Mouse (Mus musculus) limb, embryonic 10.5 days (tissue): ENCODE measurements around the gene Sec31b. TPM values are rescaled to one million over a fixed set of nuclear protein-coding genes. Genes with fewer than 3 reads are reported as not detected.

ENCODE experiments used
- DNase-seq: peaks from one replicate; pipeline ENCODE4 v3.0.0-alpha.2; 2017; ENCODE audit warnings: low spot score
- H3K27ac ChIP-seq: fragments of 300-500 bp; sonication (generic); 2 replicates; pipeline ENCODE4 v1.5.1; 2016; ENCODE audit warnings: mild to moderate bottlenecking
- H3K27me3 ChIP-seq: fragments of 300-500 bp; sonication (generic); 2 replicates; pipeline ENCODE4 v1.6.1; 2016; ENCODE audit warnings: low read depth, mild to moderate bottlenecking; ENCODE audit not compliant: poor library complexity, severe bottlenecking
- H3K36me3 ChIP-seq: fragments of 300-500 bp; sonication (generic); 2 replicates; pipeline ENCODE4 v1.6.1; 2016; ENCODE audit warnings: mild to moderate bottlenecking, moderate library complexity
- H3K4me1 ChIP-seq: fragments of 300-500 bp; sonication (generic); 2 replicates; pipeline ENCODE4 v1.6.1; 2016
- H3K4me3 ChIP-seq: fragments of 300-500 bp; sonication (generic); 2 replicates; pipeline ENCODE4 v1.5.1; 2016; ENCODE audit warnings: mild to moderate bottlenecking, moderate library complexity
- H3K9me3 ChIP-seq: fragments of 300-500 bp; sonication (generic); replicated peaks from 2 replicates; pipeline ENCODE4 v1.6.1; 2016; ENCODE audit warnings: mild to moderate bottlenecking
- WGBS: fragments of 180-500 bp; shearing (Covaris S2); methylation state at CpG from one replicate; pipeline ENCODE4 v1.1.7; 2016; 5-methylcytosine and 5-hydroxymethylcytosine counted together
- polyA plus RNA-seq: library from polyadenylated mRNA; unstranded; fragments of >200 nt; fragmentation: Nextera tagmentation; extraction: Ambion mirVana; gene quantifications from 2 replicates; pipeline ENCODE4 v1.2.1, GENCODE M21; 2016

Gene Sec31b
- polyA plus RNA-seq, 1 experiment from 2014 or later, result 1.1 TPM

- peaks cover 62% of the 10 kb centered on the region for H3K27me3 ChIP-seq
- DNase-seq, result no peak
- no peak overlapping the region for H3K27ac ChIP-seq
These were observed 26.5 kb downstream of the Sec31b start for GRCm38 (mm10) chr19:44519152-44519551.

GRCm38 (mm10) chr19:44517996-44518768, 27.5 kb downstream of the Sec31b start:
- H3K36me3 ChIP-seq, result no peaks in the 10 kb centered on the region
- H3K4me3 ChIP-seq, result no peak overlapping the region
- DNase-seq, result no peak
- H3K4me1 ChIP-seq, result peaks cover 18% of the 10 kb centered on the region
- H3K27me3 ChIP-seq, result peaks cover 72% of the 10 kb centered on the region
- no peak overlapping the region for H3K27ac ChIP-seq
- H3K9me3 ChIP-seq, result no peaks in the 10 kb centered on the region
- WGBS, result 60% methylated on average over 12 of the region's 12 CpGs

More at GRCm38 (mm10) chr19:44519152-44519551, 26.5 kb downstream of the Sec31b start:
- Histone ChIP-seq H3K4me3 (no peak overlapping the region), H3K4me1 (peaks cover 17% of the 10 kb centered on the region), H3K9me3 (no peaks in the 10 kb centered on the region), H3K36me3 (no peaks in the 10 kb centered on the region)
- WGBS, result 36% methylated on average over 7 of the region's 7 CpGs

- no peaks in the 10 kb centered on the region for H3K36me3 ChIP-seq
- H3K4me1 ChIP-seq, result peaks cover 39% of the 10 kb centered on the region
- no peak overlapping the region for H3K27ac ChIP-seq
- H3K27me3 ChIP-seq, result peaks cover 92% of the 10 kb centered on the region
- WGBS, result 38% methylated on average over 6 of the region's 6 CpGs
- no peak for DNase-seq
- no peak overlapping the region for H3K4me3 ChIP-seq
- H3K9me3 ChIP-seq, result no peaks in the 10 kb centered on the region
These were observed 29.9 kb downstream of the Sec31b start for GRCm38 (mm10) chr19:44515769-44516168.

GRCm38 (mm10) chr19:44514521-44515451, 30.9 kb downstream of the Sec31b start:
- Histone ChIP-seq H3K36me3 (no peaks in the 10 kb centered on the region), H3K9me3 (no peaks in the 10 kb centered on the region), H3K27me3 (peaks cover 98% of the 10 kb centered on the region), H3K27ac (no peak overlapping the region), H3K4me1 (peaks cover 49% of the 10 kb centered on the region), H3K4me3 (no peak overlapping the region)
- 9% methylated on average over 14 of the region's 14 CpGs for WGBS
- peak; percentile 45 for DNase-seq

- Histone ChIP-seq H3K36me3 (no peaks in the 10 kb centered on the region), H3K27ac (no peak overlapping the region), H3K27me3 (peaks cover 100% of the 10 kb centered on the region), H3K4me3 (no peak overlapping the region), H3K4me1 (peaks cover 47% of the 10 kb centered on the region), H3K9me3 (no peaks in the 10 kb centered on the region)
- no peak for DNase-seq
- WGBS, result 28% methylated on average over 7 of the region's 7 CpGs
These were observed 31.7 kb downstream of the Sec31b start for GRCm38 (mm10) chr19:44513921-44514482.

- DNase-seq, result no peak
- H3K4me1 ChIP-seq, result peaks cover 46% of the 10 kb centered on the region
- no peaks in the 10 kb centered on the region for H3K36me3 ChIP-seq
- no peak overlapping the region for H3K27ac ChIP-seq
- H3K9me3 ChIP-seq, result no peaks in the 10 kb centered on the region
- no peak overlapping the region for H3K4me3 ChIP-seq
- peaks cover 99% of the 10 kb centered on the region for H3K27me3 ChIP-seq
- 14% methylated on average over 11 of the region's 11 CpGs for WGBS
These were observed 32.4 kb downstream of the Sec31b start for GRCm38 (mm10) chr19:44513054-44513833.

- WGBS, result 15% methylated on average over 5 of the region's 5 CpGs
- no peak overlapping the region for H3K4me3 ChIP-seq
- no peak overlapping the region for H3K27ac ChIP-seq
- H3K9me3 ChIP-seq, result no peaks in the 10 kb centered on the region
- peaks cover 92% of the 10 kb centered on the region for H3K27me3 ChIP-seq
- no peak for DNase-seq
- peaks cover 46% of the 10 kb centered on the region for H3K4me1 ChIP-seq
- H3K36me3 ChIP-seq, result no peaks in the 10 kb centered on the region
These were observed 33.1 kb downstream of the Sec31b start for GRCm38 (mm10) chr19:44512601-44513000.

GRCm38 (mm10) chr19:44511451-44512231, 34.0 kb downstream of the Sec31b start:
- H3K4me1 ChIP-seq, result peaks cover 46% of the 10 kb centered on the region
- peak overlapping the region; percentile 60 for H3K4me3 ChIP-seq
- peak; percentile 75 for DNase-seq
- under 1% methylated on average over 66 of the region's 66 CpGs for WGBS
- peaks cover 83% of the 10 kb centered on the region for H3K27me3 ChIP-seq
- H3K9me3 ChIP-seq, result no peaks in the 10 kb centered on the region
- no peaks in the 10 kb centered on the region for H3K36me3 ChIP-seq
- no peak overlapping the region for H3K27ac ChIP-seq

- no peak for DNase-seq
- peaks cover 46% of the 10 kb centered on the region for H3K4me1 ChIP-seq
- H3K36me3 ChIP-seq, result no peaks in the 10 kb centered on the region
- H3K27me3 ChIP-seq, result peaks cover 73% of the 10 kb centered on the region
- peak overlapping the region; percentile 60 for H3K4me3 ChIP-seq
- 7% methylated on average over 12 of the region's 12 CpGs for WGBS
- no peaks in the 10 kb centered on the region for H3K9me3 ChIP-seq
- H3K27ac ChIP-seq, result no peak overlapping the region
These were observed 35.0 kb downstream of the Sec31b start for GRCm38 (mm10) chr19:44510534-44511175.

- DNase-seq, result no peak
- 80% methylated on average over 4 of the region's 4 CpGs for WGBS
- H3K4me3 ChIP-seq, result no peak overlapping the region
- H3K36me3 ChIP-seq, result no peaks in the 10 kb centered on the region
- H3K9me3 ChIP-seq, result no peaks in the 10 kb centered on the region
- H3K27ac ChIP-seq, result no peak overlapping the region
- H3K27me3 ChIP-seq, result peaks cover 24% of the 10 kb centered on the region; the same call in 1 of the 2 replicates
- H3K4me1 ChIP-seq, result peaks cover 10% of the 10 kb centered on the region; the same call in 1 of the 2 replicates
These were observed 42.9 kb downstream of the Sec31b start for GRCm38 (mm10) chr19:44502741-44503140.

GRCm38 (mm10) chr19:44501925-44502324, 43.7 kb downstream of the Sec31b start:
- peaks cover 24% of the 10 kb centered on the region; the same call in 1 of the 2 replicates for H3K27me3 ChIP-seq

More at GRCm38 (mm10) chr19:44501925-44502324, 43.7 kb downstream of the Sec31b start:
- no peak overlapping the region for H3K4me3 ChIP-seq
- no peaks in the 10 kb centered on the region for H3K9me3 ChIP-seq
- WGBS, result 62% methylated on average over 6 of the region's 6 CpGs
- H3K4me1 ChIP-seq, result peaks cover 10% of the 10 kb centered on the region; the same call in 1 of the 2 replicates
- no peak for DNase-seq
- H3K36me3 ChIP-seq, result no peaks in the 10 kb centered on the region
- no peak overlapping the region for H3K27ac ChIP-seq
